Comparison of ENCODE assay signal across 8 mouse cellular contexts in genomic region chr17:49968467-49969207, GRCm38 (mm10).
DNase-seq lines count a peak whose midpoint lies in the region; ATAC-seq and TF ChIP-seq lines count a peak whose summit lies in the region.

No protein-coding gene starts in this region.

- TF ChIP-seq CTCF in bone marrow, adult 2 months (IDR thresholded peaks at IDR 0.05; ENCODE audit: control insufficient read depth, insufficient read depth, low read length): peak; percentile 27; the same call in 1 of the 2 replicates

- no peaks in the 10 kb centered on the region for H3K9me3 ChIP-seq in embryonic facial prominence, embryonic 11.5 days (replicated peaks; ENCODE audit: control insufficient read depth, low read length)

- peaks cover 2% of the 10 kb centered on the region; the same call in 1 of the 2 replicates for H3K4me1 ChIP-seq in bone marrow, adult 2 months (ENCODE audit: control insufficient read depth, insufficient read depth, low read length)
- H3K4me1 ChIP-seq in embryonic facial prominence, embryonic 11.5 days (ENCODE audit: control insufficient read depth, insufficient read depth, low read length): no peaks in the 10 kb centered on the region

- H3K9ac ChIP-seq in embryonic facial prominence, embryonic 11.5 days (replicated peaks; ENCODE audit: low read length): no peak overlapping the region

- intact Hi-C loops in heart, postnatal 10 days (cut with DNase I): loop anchor here (1.0 to 5.0 kb wide), 3 partner anchors 139 to 269 kb away; partner anchors contain the start of gene Rftn1

- peak; percentile 36 to 82 for DNase-seq in adrenal gland, adult (ENCODE audit: inconsistent age in 2 of 2, low spot score in 1 of 2)
- DNase-seq in adrenal gland, postnatal 4 days (ENCODE audit: low spot score in 2 of 2): no peak
- DNase-seq in embryonic facial prominence, embryonic 11.5 days (ENCODE audit: low spot score): peak; percentile 69
- peak; percentile 73 to 79 for DNase-seq in heart, postnatal 10 days
- peak; percentile 71 for DNase-seq in layer of hippocampus, adult 9-11 months
- DNase-seq in lung, postnatal 36 days: peak; percentile 84
- DNase-seq in right cerebral cortex, adult 2 months (ENCODE audit: low spot score in 2 of 2): peak; percentile 77

- 9% methylated on average over 9 of the region's 9 CpGs for WGBS in bone marrow, adult 2 months
- WGBS in embryonic facial prominence, embryonic 11.5 days: 66% methylated on average over 9 of the region's 9 CpGs

- H3K4me3 ChIP-seq in bone marrow, adult 2 months (replicated peaks; ENCODE audit: control insufficient read depth, low read depth, low read length): no peak overlapping the region
- H3K4me3 ChIP-seq in embryonic facial prominence, embryonic 11.5 days (ENCODE audit: low read depth, low read length): no peak overlapping the region

- H3K27ac ChIP-seq in bone marrow, adult 2 months (ENCODE audit: control insufficient read depth, insufficient read depth, low read depth, low read length, poor library complexity): no peak overlapping the region
- H3K27ac ChIP-seq in embryonic facial prominence, embryonic 11.5 days (replicated peaks; ENCODE audit: low read depth, low read length): no peak overlapping the region

- TF ChIP-seq POLR2A in bone marrow, adult 2 months (IDR thresholded peaks at IDR 0.05; ENCODE audit: borderline replicate concordance, control insufficient read depth, low read depth, low read length): no peak

- no peaks in the 10 kb centered on the region for H3K27me3 ChIP-seq in embryonic facial prominence, embryonic 11.5 days (ENCODE audit: control insufficient read depth, insufficient read depth, low read length)

- 0 out of 2 replicates have a peak, but pooled peaks have one; percentile 65 for ATAC-seq in embryonic facial prominence, embryonic 11.5 days (replicated peaks; ENCODE audit: insufficient number of reproducible peaks, low FRiP score, low TSS enrichment, low read depth)

- no peaks in the 10 kb centered on the region for H3K36me3 ChIP-seq in embryonic facial prominence, embryonic 11.5 days (replicated peaks; ENCODE audit: control insufficient read depth, insufficient read depth, low read depth, low read length)

- H3K4me2 ChIP-seq in embryonic facial prominence, embryonic 11.5 days (ENCODE audit: low read depth, low read length): no peak overlapping the region

Comparison
In these comparisons a context has a peak if more than half of its experiments do, and no peak if none do; other contexts are left out.
1. DNase-seq: peak in adrenal gland, adult (2 of 2), embryonic facial prominence, embryonic 11.5 days (single experiment), heart, postnatal 10 days (2 of 2), layer of hippocampus, adult 9-11 months (single experiment), lung, postnatal 36 days (single experiment) and right cerebral cortex, adult 2 months (2 of 2); none in adrenal gland, postnatal 4 days (0 of 2).